Mouse (Mus musculus) hindbrain, embryonic 10.5 days (tissue): ENCODE measurements around the gene Nle1. TPM values are rescaled to one million over a fixed set of nuclear protein-coding genes. Genes with fewer than 3 reads are reported as not detected.

Experiments
- DNase-seq: peaks from one replicate; pipeline ENCODE4 v3.0.0-alpha.2; 2017; ENCODE audit warnings: low spot score
- H3K27ac ChIP-seq: fragments of 300-500 bp; sonication (generic); 2 replicates; pipeline ENCODE4 v1.5.1; 2016; ENCODE audit warnings: mild to moderate bottlenecking, moderate library complexity
- H3K27me3 ChIP-seq: fragments of 300-500 bp; sonication (generic); 2 replicates; pipeline ENCODE4 v1.6.1; 2016; ENCODE audit warnings: mild to moderate bottlenecking; ENCODE audit not compliant: poor library complexity, insufficient read depth, severe bottlenecking
- H3K36me3 ChIP-seq: fragments of 300-500 bp; sonication (generic); 2 replicates; pipeline ENCODE4 v1.6.1; 2016; ENCODE audit warnings: mild to moderate bottlenecking, moderate library complexity
- H3K4me1 ChIP-seq: fragments of 300-500 bp; sonication (generic); replicated peaks from 2 replicates; pipeline ENCODE4 v1.6.1; 2016; ENCODE audit warnings: mild to moderate bottlenecking
- H3K4me3 ChIP-seq: fragments of 300-500 bp; sonication (generic); 2 replicates; pipeline ENCODE4 v1.5.1; 2016; ENCODE audit warnings: mild to moderate bottlenecking, moderate library complexity
- H3K9me3 ChIP-seq: fragments of 300-500 bp; sonication (generic); 2 replicates; pipeline ENCODE4 v1.6.1; 2016; ENCODE audit warnings: mild to moderate bottlenecking, moderate library complexity
- WGBS: fragments of 180-500 bp; shearing (Covaris S2); methylation state at CpG from one replicate; pipeline ENCODE4 v1.1.7; 2016; 5-methylcytosine and 5-hydroxymethylcytosine counted together
- polyA plus RNA-seq: library from polyadenylated mRNA; unstranded; fragments of >200 nt; fragmentation: Nextera tagmentation; extraction: Ambion mirVana; gene quantifications from 2 replicates; pipeline ENCODE4 v1.2.1, GENCODE M21; 2016

Nle1 gene
- polyA plus RNA-seq, 1 experiment from 2014 or later = 37.0 TPM

GRCm38 (mm10) chr11:82905816-82906215, 2.4 kb downstream of the Nle1 start:
- no peak for DNase-seq
- Histone ChIP-seq H3K36me3 (peaks cover 60% of the 10 kb centered on the region), H3K4me1 (peaks cover 14% of the 10 kb centered on the region), H3K9me3 (no peaks in the 10 kb centered on the region), H3K27me3 (peaks cover 5% of the 10 kb centered on the region), H3K4me3 (no peak overlapping the region), H3K27ac (no peak overlapping the region)
- WGBS = 91% methylated on average over 5 of the region's 5 CpGs

- Histone ChIP-seq H3K27ac (no peak overlapping the region), H3K9me3 (no peaks in the 10 kb centered on the region), H3K4me3 (no peak overlapping the region), H3K4me1 (peaks cover 14% of the 10 kb centered on the region), H3K27me3 (peaks cover 4% of the 10 kb centered on the region; the same call in 1 of the 2 replicates), H3K36me3 (peaks cover 69% of the 10 kb centered on the region)
- DNase-seq = no peak
- 66% methylated on average over 8 of the region's 8 CpGs for WGBS
Measured at GRCm38 (mm10) chr11:82904952-82905351, 3.3 kb downstream of the Nle1 start.

- H3K9me3 ChIP-seq = no peaks in the 10 kb centered on the region
- no peak overlapping the region for H3K27ac ChIP-seq
- H3K4me3 ChIP-seq = no peak overlapping the region
- peaks cover under 1% of the 10 kb centered on the region; the same call in 1 of the 2 replicates for H3K4me1 ChIP-seq
- no peak for DNase-seq
- H3K27me3 ChIP-seq = no peaks in the 10 kb centered on the region
- peaks cover 94% of the 10 kb centered on the region for H3K36me3 ChIP-seq
- WGBS = 94% methylated on average over 20 of the region's 20 CpGs
Measured at GRCm38 (mm10) chr11:82901606-82902310, 6.5 kb downstream of the Nle1 start.

DNA sequence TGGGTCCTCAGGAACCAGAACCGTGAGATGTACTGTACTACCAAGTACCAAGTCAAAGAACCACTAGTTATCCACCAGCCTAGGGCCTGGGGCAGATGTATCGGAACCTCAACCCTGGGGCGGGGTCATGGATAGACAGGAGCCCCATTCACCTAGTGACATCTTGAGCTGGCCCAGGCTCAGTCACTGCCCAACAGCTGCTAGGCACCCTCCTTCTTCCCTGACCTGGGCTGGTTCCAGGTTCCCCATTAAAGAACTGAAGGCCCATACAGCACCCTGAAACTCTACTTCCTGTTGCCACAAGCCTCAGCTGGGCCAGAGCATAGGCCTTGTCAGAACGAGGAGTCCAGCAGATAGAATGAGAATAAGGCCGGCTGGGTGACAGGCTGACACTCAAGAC, 8.5 kb downstream of the Nle1 start:
- no peaks in the 10 kb centered on the region for H3K4me1 ChIP-seq
- WGBS = 94% methylated on average over 5 of the region's 5 CpGs
- peaks cover 74% of the 10 kb centered on the region for H3K36me3 ChIP-seq
- DNase-seq = no peak
- H3K27ac ChIP-seq = no peak overlapping the region
- no peaks in the 10 kb centered on the region for H3K27me3 ChIP-seq
- H3K9me3 ChIP-seq = no peaks in the 10 kb centered on the region
- H3K4me3 ChIP-seq = no peak overlapping the region

- Histone ChIP-seq H3K27me3 (no peaks in the 10 kb centered on the region), H3K4me1 (no peaks in the 10 kb centered on the region), H3K36me3 (peaks cover 51% of the 10 kb centered on the region), H3K4me3 (no peak overlapping the region), H3K9me3 (no peaks in the 10 kb centered on the region), H3K27ac (no peak overlapping the region)
- WGBS = 90% methylated on average over 10 of the region's 10 CpGs
- DNase-seq = no peak
Measured at GRCm38 (mm10) chr11:82897478-82897877, 10.7 kb downstream of the Nle1 start.

DNA sequence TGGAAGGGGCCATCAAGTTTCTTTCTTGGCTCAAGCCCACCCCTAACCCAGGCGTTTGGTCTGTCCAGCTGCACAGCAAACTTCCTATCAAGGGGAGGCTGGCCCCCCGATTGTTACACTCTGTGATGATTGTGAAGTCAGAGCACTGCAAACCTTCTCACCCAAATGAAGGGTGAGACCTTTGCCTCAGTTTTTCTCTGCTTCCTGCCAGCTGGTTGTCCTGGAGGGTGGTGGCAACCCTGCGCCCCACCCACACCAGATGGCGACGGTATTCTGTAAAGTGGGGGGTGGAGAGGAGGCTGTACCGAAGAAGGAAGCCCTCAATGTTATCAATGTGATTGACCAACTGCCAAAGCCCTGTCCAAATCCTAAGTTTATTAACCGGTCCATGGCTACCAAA, 16.3 kb downstream of the Nle1 start, which contains the start of gene Fndc8:
Fndc8 (plus strand) TSS at position 189 of the 400 bp plus-strand sequence.
- no peak for DNase-seq
- Histone ChIP-seq H3K9me3 (no peaks in the 10 kb centered on the region), H3K36me3 (no peaks in the 10 kb centered on the region), H3K4me3 (no peak within 1 kb of the TSS), H3K27ac (no peak within 1 kb of the TSS), H3K27me3 (peaks cover 12% of the 10 kb centered on the region; the same call in 1 of the 2 replicates), H3K4me1 (peaks cover 22% of the 10 kb centered on the region)
- 66% methylated on average over 7 of the region's 7 CpGs for WGBS

GRCm38 (mm10) chr11:82890342-82890762, 17.9 kb downstream of the Nle1 start, which contains the start of gene Rad51d:
Gene Rad51d (minus strand): TSS chr11:82890614.
- peak; percentile 93 for DNase-seq
- Histone ChIP-seq H3K4me3 (peak within 1 kb of the TSS; percentile 71), H3K27me3 (peaks cover 12% of the 10 kb centered on the region; the same call in 1 of the 2 replicates), H3K27ac (peak within 1 kb of the TSS; percentile 87), H3K4me1 (peaks cover 22% of the 10 kb centered on the region), H3K36me3 (0 out of 2 replicates have a peak, but pooled peaks cover 3% of the 10 kb centered on the region), H3K9me3 (no peaks in the 10 kb centered on the region)
- WGBS = under 1% methylated on average over 26 of the region's 26 CpGs

GRCm38 (mm10) chr11:82889524-82890341, 18.5 kb downstream of the Nle1 start:
- peaks cover 22% of the 10 kb centered on the region for H3K4me1 ChIP-seq
- peak overlapping the region; percentile 71 for H3K4me3 ChIP-seq
- H3K27me3 ChIP-seq = peaks cover 12% of the 10 kb centered on the region; the same call in 1 of the 2 replicates
- 0 out of 2 replicates have a peak, but pooled peaks cover 3% of the 10 kb centered on the region for H3K36me3 ChIP-seq
- WGBS = 9% methylated on average over 31 of the region's 31 CpGs
- H3K9me3 ChIP-seq = no peaks in the 10 kb centered on the region
- DNase-seq = peak; percentile 41
- H3K27ac ChIP-seq = peak overlapping the region; percentile 87

GRCm38 (mm10) chr11:82888491-82888946, 19.7 kb downstream of the Nle1 start:
- H3K4me1 ChIP-seq = peaks cover 22% of the 10 kb centered on the region
- H3K27me3 ChIP-seq = peaks cover 12% of the 10 kb centered on the region; the same call in 1 of the 2 replicates
- DNase-seq = no peak
- H3K27ac ChIP-seq = no peak overlapping the region
- 60% methylated on average over 10 of the region's 10 CpGs for WGBS
- H3K36me3 ChIP-seq = 0 out of 2 replicates have a peak, but pooled peaks cover 3% of the 10 kb centered on the region
- no peak overlapping the region for H3K4me3 ChIP-seq
- H3K9me3 ChIP-seq = no peaks in the 10 kb centered on the region

- Histone ChIP-seq H3K36me3 (peaks cover 18% of the 10 kb centered on the region), H3K27me3 (peaks cover 6% of the 10 kb centered on the region; the same call in 1 of the 2 replicates), H3K9me3 (no peaks in the 10 kb centered on the region), H3K27ac (no peak overlapping the region), H3K4me3 (no peak overlapping the region), H3K4me1 (peaks cover 22% of the 10 kb centered on the region)
- WGBS = 87% methylated on average over 3 of the region's 3 CpGs
- no peak for DNase-seq
Measured at GRCm38 (mm10) chr11:82886559-82886958, 21.7 kb downstream of the Nle1 start.

GRCm38 (mm10) chr11:82883180-82883579, 25.0 kb downstream of the Nle1 start:
- WGBS = 71% methylated on average over 8 of the region's 8 CpGs
- peaks cover 41% of the 10 kb centered on the region for H3K36me3 ChIP-seq
- no peak overlapping the region for H3K4me3 ChIP-seq
- DNase-seq = no peak
- no peaks in the 10 kb centered on the region for H3K9me3 ChIP-seq
- no peak overlapping the region for H3K27ac ChIP-seq
- H3K4me1 ChIP-seq = peaks cover 2% of the 10 kb centered on the region
- H3K27me3 ChIP-seq = no peaks in the 10 kb centered on the region

DNA sequence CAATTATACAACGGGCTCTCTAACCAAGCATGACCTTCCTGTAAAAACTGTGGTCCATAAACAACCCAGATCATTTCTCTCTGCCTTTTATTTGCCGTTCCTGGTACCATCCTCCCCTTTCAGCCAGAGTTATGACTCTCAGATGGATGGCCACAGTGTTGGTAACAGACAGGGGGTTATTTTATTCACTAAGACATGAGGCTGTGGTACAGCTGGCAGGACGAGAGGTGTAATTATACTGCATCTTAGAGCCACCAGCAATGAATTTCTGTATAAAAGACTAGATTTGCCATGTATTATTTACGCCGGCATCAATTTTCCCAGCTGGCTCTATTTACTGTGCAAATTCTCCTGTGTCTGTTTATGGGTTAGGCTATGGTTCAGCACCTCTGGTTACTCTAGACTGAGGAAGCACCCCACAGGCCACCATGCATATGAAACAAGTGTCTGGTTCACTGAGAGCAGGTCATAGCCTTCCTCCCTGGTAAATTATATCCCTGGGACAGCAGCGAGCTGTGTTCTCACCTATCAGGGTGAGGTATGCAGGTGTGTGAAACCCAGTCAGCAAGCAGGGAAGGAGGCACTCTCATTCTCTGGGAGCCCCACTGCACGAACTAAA, 30.4 kb downstream of the Nle1 start:
- Histone ChIP-seq H3K4me1 (no peaks in the 10 kb centered on the region), H3K27me3 (no peaks in the 10 kb centered on the region), H3K27ac (no peak overlapping the region), H3K4me3 (no peak overlapping the region), H3K36me3 (peaks cover 32% of the 10 kb centered on the region), H3K9me3 (no peaks in the 10 kb centered on the region)
- WGBS = 89% methylated on average over 7 of the region's 7 CpGs
- DNase-seq = no peak
